Mouse (Mus musculus): ENCODE measurements around the gene Atf7ip.
A peak's percentile ranks its signal among the peaks of the same experiment; 100 is the strongest.

Atf7ip gene

GRCm38 (mm10) chr6:136486801-136487553 is 19.0 kb upstream of the Atf7ip start:
- no peak for DNase-seq

GRCm38 (mm10) chr6:136487554-136487950 is 18.4 kb upstream of the Atf7ip start:
- no peak for DNase-seq

GRCm38 (mm10) chr6:136489899-136490298 is 16.1 kb upstream of the Atf7ip start:
- peak; percentile 36 for DNase-seq

GRCm38 (mm10) chr6:136490516-136491475 is 15.2 kb upstream of the Atf7ip start:
- peak; percentile 48 for DNase-seq

GRCm38 (mm10) chr6:136491631-136492030 is 14.3 kb upstream of the Atf7ip start:
- no peak for DNase-seq

- DNase-seq: no peak
Measured at GRCm38 (mm10) chr6:136492251-136492650, 13.7 kb upstream of the Atf7ip start.

- no peak for DNase-seq
Measured at GRCm38 (mm10) chr6:136493486-136493885, 12.5 kb upstream of the Atf7ip start.

GRCm38 (mm10) chr6:136493910-136494751 is 11.8 kb upstream of the Atf7ip start:
- no peak for DNase-seq

- DNase-seq: no peak
Measured at GRCm38 (mm10) chr6:136495023-136495422, 10.9 kb upstream of the Atf7ip start.

- DNase-seq: no peak
Measured at GRCm38 (mm10) chr6:136497744-136498143, 8.2 kb upstream of the Atf7ip start.

GRCm38 (mm10) chr6:136499292-136499977 is 6.5 kb upstream of the Atf7ip start:
- no peak for DNase-seq

GRCm38 (mm10) chr6:136508652-136509051 is 2.7 kb downstream of the Atf7ip start:
- no peak for DNase-seq

- DNase-seq: peak; percentile 32
Measured at GRCm38 (mm10) chr6:136510945-136511344, 5.0 kb downstream of the Atf7ip start.

GRCm38 (mm10) chr6:136512351-136512750 is 6.4 kb downstream of the Atf7ip start:
- no peak for DNase-seq

- DNase-seq: no peak
Measured at GRCm38 (mm10) chr6:136516626-136517025, 10.7 kb downstream of the Atf7ip start.

- no peak for DNase-seq
Measured at GRCm38 (mm10) chr6:136517221-136517620, 11.3 kb downstream of the Atf7ip start.

GRCm38 (mm10) chr6:136518537-136519246 is 12.7 kb downstream of the Atf7ip start:
- DNase-seq: peak; percentile 97

- DNase-seq: no peak
Measured at GRCm38 (mm10) chr6:136519254-136519653, 13.3 kb downstream of the Atf7ip start.

GRCm38 (mm10) chr6:136520361-136520760 is 14.4 kb downstream of the Atf7ip start:
- DNase-seq: no peak

- no peak for DNase-seq
Measured at GRCm38 (mm10) chr6:136521681-136522080, 15.7 kb downstream of the Atf7ip start.

GRCm38 (mm10) chr6:136522658-136523057 is 16.7 kb downstream of the Atf7ip start:
- DNase-seq: no peak
